Mouse (Mus musculus): ENCODE results near the gene Ppp2r2c. TPM values are rescaled to one million over a fixed set of nuclear protein-coding genes. Genes with fewer than 3 reads are reported as not detected.

The Ppp2r2c gene
- polyA plus RNA-seq, 1 experiment from 2014 or later: 27.8 TPM

DNA sequence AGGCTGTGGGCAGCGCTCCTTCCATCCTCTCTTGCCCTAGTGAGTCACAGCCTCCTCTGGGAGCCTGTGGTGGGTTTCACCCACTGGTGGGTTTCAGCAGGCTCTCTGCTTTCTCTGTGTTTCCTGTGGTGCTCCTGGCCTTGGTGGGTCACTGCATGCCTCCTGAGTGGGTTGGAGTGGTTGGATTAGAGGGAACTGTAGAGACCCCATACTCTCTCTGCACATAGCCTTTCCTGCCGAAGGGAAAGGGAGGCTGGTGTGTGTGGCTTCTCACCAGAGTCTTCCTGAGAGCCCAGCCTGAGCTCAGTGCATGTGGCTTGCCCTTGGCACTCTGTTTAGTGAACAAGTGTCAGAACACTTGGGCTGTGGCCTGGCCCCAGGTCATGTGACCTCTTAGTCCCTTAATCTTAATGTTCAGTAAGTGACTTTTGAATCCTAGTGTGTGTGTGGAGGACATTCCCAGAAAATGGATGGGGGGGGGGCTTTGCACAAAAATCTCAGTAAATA lies 21.1 kb downstream of the Ppp2r2c start:
- no peak overlapping the region for H3K27ac ChIP-seq

DNA sequence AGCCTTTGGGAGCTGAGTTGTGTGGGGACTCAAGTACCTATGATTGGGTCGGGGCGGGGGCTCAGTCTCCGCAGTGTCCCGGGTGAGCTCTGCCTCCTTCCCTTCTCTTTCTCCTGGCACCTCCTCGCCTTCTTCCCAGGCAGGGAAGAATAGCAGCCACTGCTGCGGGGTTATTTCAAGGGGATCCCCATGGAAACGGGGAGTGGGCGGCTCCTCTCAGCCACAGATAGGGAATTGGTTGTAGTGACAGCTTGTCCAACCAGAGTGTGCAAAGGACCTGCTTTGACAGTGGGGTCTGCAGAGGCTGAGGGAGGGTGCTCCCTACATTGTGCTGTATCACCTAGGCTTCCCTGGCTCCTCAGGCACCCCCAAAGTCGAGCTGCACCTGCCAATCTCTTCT lies 22.5 kb downstream of the Ppp2r2c start:
- Histone ChIP-seq H3K27ac (no peak overlapping the region), H3K36me3 (no peaks in the 10 kb centered on the region), H3K4me1 (peaks cover 42% of the 10 kb centered on the region), H3K9ac (no peak overlapping the region), H3K27me3 (replicated peaks) (no peaks in the 10 kb centered on the region), H3K9me3 (no peaks in the 10 kb centered on the region), H3K4me2 (replicated peaks) (peak overlapping the region; percentile 7; the same call in 1 of the 2 replicates), H3K4me3 (no peak overlapping the region)
- ATAC-seq (ENCODE audit: low FRiP score, low read depth): peak; percentile 21; the same call in 1 of the 2 replicates
- WGBS: 19% methylated on average over 9 of the region's 9 CpGs

More for the DNA sequence above, 21.1 kb downstream of the Ppp2r2c start:
- H3K4me3 ChIP-seq: no peak overlapping the region
- ATAC-seq (ENCODE audit: low FRiP score, low read depth): no peak
- H3K4me2 ChIP-seq (replicated peaks): no peak overlapping the region
- H3K9me3 ChIP-seq: no peaks in the 10 kb centered on the region
- H3K27me3 ChIP-seq (replicated peaks): no peaks in the 10 kb centered on the region
- WGBS: 85% methylated on average over 2 of the region's 2 CpGs
- no peaks in the 10 kb centered on the region for H3K36me3 ChIP-seq
- H3K9ac ChIP-seq: no peak overlapping the region
- H3K4me1 ChIP-seq: peaks cover 38% of the 10 kb centered on the region

DNA sequence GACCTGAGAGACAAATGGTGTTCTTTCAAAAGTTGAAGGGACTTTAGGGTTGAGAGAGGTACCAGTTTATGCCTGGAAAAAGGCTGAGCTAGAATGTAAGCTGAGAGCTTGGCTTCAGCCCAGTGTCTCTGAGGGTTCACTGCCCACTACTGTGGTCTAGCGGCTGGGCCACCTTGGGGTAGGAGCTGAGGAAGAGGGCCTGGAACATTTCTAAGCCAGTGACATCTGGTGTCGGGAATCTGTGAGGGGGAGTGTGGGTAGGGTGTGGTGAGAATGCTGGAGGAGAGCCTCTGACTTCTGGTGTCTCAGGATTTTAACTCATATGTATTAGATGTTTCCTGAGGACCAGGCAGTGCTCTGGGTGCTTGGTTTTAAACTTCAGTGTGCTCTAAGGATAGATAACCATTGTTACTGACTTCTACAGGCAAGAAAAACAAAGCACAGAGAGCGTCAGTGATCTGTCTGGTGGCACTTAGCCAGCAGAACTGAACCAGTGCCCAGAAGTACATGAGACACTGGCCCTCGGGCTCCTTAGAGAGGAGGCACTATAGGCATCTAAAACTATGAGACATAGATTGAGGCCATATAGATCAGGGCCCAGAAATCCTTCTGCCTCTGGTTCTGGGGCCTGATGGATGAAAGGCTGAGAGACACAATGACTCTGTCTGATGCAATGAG lies 23.6 kb downstream of the Ppp2r2c start:
- no peak for ATAC-seq (ENCODE audit: low FRiP score, low read depth)
- Histone ChIP-seq H3K36me3 (no peaks in the 10 kb centered on the region), H3K4me2 (replicated peaks) (no peak overlapping the region), H3K4me3 (no peak overlapping the region), H3K27me3 (replicated peaks) (no peaks in the 10 kb centered on the region; the same call in 1 of the 2 replicates), H3K9me3 (no peaks in the 10 kb centered on the region), H3K27ac (no peak overlapping the region), H3K9ac (no peak overlapping the region), H3K4me1 (peaks cover 40% of the 10 kb centered on the region)
- WGBS: 72% methylated on average over 4 of the region's 4 CpGs

DNA sequence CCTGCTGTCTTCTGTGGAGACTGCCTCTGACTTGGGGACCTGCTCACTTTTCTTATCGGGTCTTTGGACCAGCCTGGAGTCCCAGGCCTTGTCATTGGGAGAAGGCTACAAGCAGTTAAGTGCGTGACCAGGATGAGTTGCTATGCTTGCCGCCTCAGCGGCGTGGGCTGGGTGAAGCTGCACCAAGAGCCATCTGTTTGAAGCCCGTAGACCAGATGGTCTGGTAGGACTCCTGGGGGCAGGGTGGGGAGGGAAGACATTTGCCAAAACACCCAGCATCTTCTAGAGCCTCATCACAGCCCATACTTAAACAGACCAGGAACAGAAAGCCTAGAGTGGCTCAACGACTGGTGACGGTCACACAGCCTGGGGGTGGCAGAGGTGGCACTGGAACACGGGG lies 24.9 kb downstream of the Ppp2r2c start:
- 82% methylated on average over 9 of the region's 9 CpGs for WGBS
- Histone ChIP-seq H3K36me3 (no peaks in the 10 kb centered on the region), H3K4me3 (no peak overlapping the region), H3K9ac (no peak overlapping the region), H3K27me3 (replicated peaks) (no peaks in the 10 kb centered on the region; the same call in 1 of the 2 replicates), H3K9me3 (no peaks in the 10 kb centered on the region), H3K27ac (no peak overlapping the region), H3K4me2 (replicated peaks) (no peak overlapping the region), H3K4me1 (peaks cover 28% of the 10 kb centered on the region)
- ATAC-seq (ENCODE audit: low FRiP score, low read depth): no peak

DNA sequence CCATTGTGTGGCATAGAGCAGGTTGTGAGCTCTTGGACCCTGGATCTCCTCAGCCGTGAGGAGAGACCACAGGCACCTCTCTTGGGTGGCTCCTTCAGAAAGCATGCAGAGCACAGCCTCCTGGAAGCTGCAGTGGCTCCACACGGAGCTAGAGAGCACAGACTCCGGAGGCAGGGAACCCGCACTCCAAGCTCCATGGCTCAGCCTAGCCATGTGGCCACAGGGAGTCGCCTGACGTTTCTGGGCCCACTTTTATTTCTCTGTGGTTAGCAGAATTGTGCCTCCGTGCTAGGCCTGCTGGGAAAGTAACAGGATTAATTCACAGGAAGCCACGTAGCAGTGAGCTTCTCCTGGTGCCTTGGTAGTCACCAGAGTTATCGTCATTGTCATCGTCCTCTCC lies 25.8 kb downstream of the Ppp2r2c start:
- no peak for ATAC-seq (ENCODE audit: low FRiP score, low read depth)
- no peaks in the 10 kb centered on the region; the same call in 1 of the 2 replicates for H3K27me3 ChIP-seq (replicated peaks)

DNA sequence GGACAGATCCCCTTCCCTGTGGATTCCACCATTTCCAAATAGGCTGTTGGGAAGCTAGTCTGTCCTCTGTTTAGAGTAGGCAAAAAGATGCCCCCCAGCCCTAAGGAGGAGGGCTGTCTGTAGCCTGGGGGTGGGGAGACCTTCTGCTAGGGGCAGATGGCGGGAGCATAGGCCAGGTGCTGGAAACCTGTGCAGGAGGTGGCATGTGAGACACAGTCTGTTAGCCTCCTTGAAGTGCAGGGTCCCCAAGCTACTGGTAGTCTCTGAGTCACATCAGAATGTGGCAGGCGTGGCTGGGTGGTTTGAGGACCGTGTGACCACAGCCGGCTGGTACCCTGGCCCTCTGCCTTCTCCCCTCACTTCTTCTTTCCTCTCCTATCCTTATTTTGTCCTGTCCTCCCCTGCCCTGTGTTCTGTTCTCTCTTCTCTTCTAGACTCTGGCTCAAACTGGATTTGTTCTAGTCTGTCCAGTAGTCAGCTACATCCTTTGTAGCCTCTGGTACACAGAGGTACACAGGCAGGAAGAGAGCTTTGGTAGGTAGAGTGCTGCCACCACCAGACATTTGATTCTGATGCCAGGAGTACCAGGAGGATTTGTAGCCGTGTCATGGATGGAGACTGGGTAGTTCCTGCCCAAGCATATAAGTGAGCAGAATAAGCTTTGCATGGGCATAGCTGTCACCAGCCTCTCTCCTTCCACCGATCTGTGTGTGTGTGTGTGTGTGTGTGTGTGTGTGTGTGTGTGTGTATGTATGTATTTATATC lies 26.5 kb downstream of the Ppp2r2c start:
- H3K4me1 ChIP-seq: peaks cover 29% of the 10 kb centered on the region
- no peak overlapping the region for H3K27ac ChIP-seq
- H3K27me3 ChIP-seq (replicated peaks): no peaks in the 10 kb centered on the region; the same call in 1 of the 2 replicates
- no peaks in the 10 kb centered on the region for H3K36me3 ChIP-seq
- H3K4me3 ChIP-seq: no peak overlapping the region
- no peak overlapping the region for H3K4me2 ChIP-seq (replicated peaks)
- WGBS: 79% methylated on average over 6 of the region's 6 CpGs
- no peak for ATAC-seq (ENCODE audit: low FRiP score, low read depth)
- H3K9me3 ChIP-seq: no peaks in the 10 kb centered on the region
- no peak overlapping the region for H3K9ac ChIP-seq

More for the DNA sequence above, 25.8 kb downstream of the Ppp2r2c start:
- Histone ChIP-seq H3K4me2 (replicated peaks) (no peak overlapping the region), H3K4me3 (no peak overlapping the region), H3K27ac (no peak overlapping the region), H3K4me1 (peaks cover 29% of the 10 kb centered on the region), H3K9ac (no peak overlapping the region), H3K36me3 (no peaks in the 10 kb centered on the region), H3K9me3 (no peaks in the 10 kb centered on the region)
- WGBS: 77% methylated on average over 10 of the region's 10 CpGs

DNA sequence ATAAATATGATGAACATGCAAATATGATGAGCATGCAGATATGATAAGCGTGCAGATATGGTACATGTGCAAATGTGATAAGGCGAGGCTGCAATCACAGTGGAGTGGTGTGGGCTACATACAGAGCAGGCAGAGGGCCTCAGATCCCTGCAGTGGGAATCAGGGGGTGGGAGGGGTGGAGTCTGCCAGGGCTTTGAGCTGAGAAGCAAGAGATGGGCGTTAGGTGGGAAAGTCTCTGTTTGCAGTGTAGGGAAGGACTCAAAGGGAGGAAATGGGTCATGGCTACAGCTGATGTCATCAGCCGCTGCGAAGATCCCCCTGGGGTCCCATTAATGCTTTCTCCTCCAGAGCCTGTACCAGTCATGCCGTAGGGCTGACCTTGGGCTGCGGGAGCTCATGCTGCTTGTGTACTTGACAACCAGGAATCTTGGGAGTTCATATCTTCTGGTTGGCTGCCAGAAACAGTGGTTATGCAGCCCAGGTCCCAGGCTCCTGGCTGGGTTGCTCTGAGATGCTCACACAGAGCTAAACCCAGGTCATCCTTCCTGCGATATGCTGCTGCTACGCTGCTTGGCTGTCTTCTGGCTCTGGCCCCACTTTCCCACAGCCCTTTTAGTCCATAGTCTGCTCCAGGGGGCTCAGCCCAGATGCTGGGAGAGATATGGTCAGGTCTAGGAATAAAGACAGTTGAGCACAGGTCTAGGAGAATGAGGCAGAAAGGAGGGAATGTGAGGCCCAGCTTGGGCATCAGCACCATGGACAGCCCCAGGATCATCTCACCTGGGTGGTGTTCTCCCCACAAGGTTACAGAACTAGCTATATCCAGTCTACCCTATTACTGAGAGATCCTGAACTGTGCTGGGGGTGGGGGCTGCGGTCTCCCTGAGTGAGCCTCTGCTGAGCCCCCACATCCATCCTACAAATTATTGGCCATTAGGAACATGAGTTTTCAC lies 27.6 kb downstream of the Ppp2r2c start:
- ATAC-seq (ENCODE audit: low FRiP score, low read depth): 0 out of 2 replicates have a peak, but pooled peaks have one; percentile 8
- Histone ChIP-seq H3K36me3 (no peaks in the 10 kb centered on the region), H3K9me3 (no peaks in the 10 kb centered on the region), H3K9ac (no peak overlapping the region), H3K27ac (no peak overlapping the region), H3K4me1 (peaks cover 25% of the 10 kb centered on the region), H3K4me3 (no peak overlapping the region), H3K4me2 (replicated peaks) (no peak overlapping the region), H3K27me3 (replicated peaks) (no peaks in the 10 kb centered on the region; the same call in 1 of the 2 replicates)
- 72% methylated on average over 10 of the region's 10 CpGs for WGBS

DNA sequence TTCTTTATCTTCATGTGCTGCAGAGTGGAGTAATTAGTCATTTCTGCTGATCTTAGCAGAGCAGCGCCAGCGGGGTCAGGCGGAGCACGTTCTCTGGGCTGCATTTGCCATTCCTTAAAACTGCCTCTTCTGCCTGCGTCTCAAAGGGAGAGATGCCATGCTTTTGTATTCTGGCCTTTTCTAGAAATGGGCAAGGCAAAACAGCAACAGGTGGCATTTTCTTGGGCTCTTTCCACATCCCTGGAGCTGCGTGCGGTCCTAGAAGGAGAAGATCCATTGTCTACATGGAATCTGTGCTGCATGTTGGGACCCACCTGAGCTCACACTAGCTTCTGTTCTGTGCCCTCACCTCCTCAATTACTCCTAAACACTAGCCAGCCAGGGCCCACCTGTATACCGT lies 29.7 kb downstream of the Ppp2r2c start:
- H3K9ac ChIP-seq: no peak overlapping the region
- H3K36me3 ChIP-seq: no peaks in the 10 kb centered on the region
- 85% methylated on average over 8 of the region's 8 CpGs for WGBS
- no peak overlapping the region for H3K27ac ChIP-seq
- H3K4me1 ChIP-seq: peaks cover 19% of the 10 kb centered on the region; the same call in 1 of the 2 replicates
- H3K9me3 ChIP-seq: no peaks in the 10 kb centered on the region
- H3K4me3 ChIP-seq: no peak overlapping the region
- H3K4me2 ChIP-seq (replicated peaks): no peak overlapping the region
- H3K27me3 ChIP-seq (replicated peaks): no peaks in the 10 kb centered on the region; the same call in 1 of the 2 replicates
- ATAC-seq (ENCODE audit: low FRiP score, low read depth): no peak

DNA sequence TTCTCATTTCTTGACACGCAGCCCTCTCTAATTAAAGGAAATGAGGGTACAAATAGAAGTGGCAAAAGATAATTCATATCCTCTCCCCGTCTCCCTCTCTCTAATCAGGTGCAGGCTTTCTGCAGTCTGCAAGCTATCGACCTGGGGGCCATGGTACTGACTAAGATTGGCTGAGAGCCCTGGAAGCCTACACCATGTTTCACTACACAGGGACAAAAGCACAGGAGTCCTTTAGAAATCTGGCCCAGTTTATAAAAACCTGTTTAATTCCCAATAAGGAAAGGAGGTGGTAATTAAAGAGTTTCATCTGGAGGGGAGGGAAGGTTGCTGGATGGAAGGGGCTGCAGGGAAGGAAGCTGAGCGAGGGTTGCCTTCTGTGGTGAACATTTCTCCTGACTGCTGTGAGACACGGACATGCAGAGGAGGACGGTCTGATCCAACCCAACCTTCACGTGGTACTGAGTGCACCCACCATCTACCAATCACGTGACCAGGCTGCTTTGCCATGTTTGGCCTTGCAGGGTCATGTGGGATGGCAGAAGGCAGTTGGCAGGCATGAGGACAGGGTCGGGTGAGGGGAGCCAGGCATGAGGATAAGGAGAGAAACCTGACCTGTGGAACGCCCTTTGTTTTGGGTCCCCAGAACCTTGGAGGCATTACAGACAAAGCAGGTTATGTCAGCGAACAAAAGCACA lies 30.2 kb downstream of the Ppp2r2c start:
- Histone ChIP-seq H3K4me1 (peaks cover 19% of the 10 kb centered on the region; the same call in 1 of the 2 replicates), H3K9ac (no peak overlapping the region)
- ATAC-seq (ENCODE audit: low FRiP score, low read depth): no peak

DNA sequence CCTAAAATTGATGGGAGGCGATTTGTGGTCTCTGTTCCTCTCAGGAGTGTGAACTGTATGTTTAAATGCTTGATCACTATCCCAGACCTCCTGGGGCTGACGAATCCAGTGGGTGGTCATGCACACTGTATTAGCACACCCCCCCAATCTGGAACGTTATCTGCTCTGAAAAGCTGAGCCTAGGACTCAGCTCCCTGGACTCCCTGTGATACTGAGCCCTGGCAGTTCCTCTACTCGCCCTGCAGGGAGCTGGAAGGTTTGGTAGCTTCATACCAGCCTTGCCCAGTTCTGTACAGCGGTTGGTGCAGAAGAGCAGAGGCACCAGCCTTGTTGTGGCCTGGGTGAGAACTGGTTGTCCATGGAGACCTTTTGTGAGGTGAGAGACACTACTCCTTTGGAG lies 31.1 kb downstream of the Ppp2r2c start:
- no peaks in the 10 kb centered on the region for H3K9me3 ChIP-seq
- 80% methylated on average over 5 of the region's 5 CpGs for WGBS
- no peak overlapping the region for H3K27ac ChIP-seq
- ATAC-seq (ENCODE audit: low FRiP score, low read depth): no peak
- H3K36me3 ChIP-seq: no peaks in the 10 kb centered on the region
- no peak overlapping the region for H3K4me2 ChIP-seq (replicated peaks)
- H3K4me3 ChIP-seq: no peak overlapping the region
- no peaks in the 10 kb centered on the region; the same call in 1 of the 2 replicates for H3K27me3 ChIP-seq (replicated peaks)
- H3K4me1 ChIP-seq: peaks cover 15% of the 10 kb centered on the region; the same call in 1 of the 2 replicates
- no peak overlapping the region for H3K9ac ChIP-seq

More for the DNA sequence above, 30.2 kb downstream of the Ppp2r2c start:
- H3K36me3 ChIP-seq: no peaks in the 10 kb centered on the region
- no peak overlapping the region for H3K27ac ChIP-seq
- no peak overlapping the region for H3K4me2 ChIP-seq (replicated peaks)
- H3K27me3 ChIP-seq (replicated peaks): no peaks in the 10 kb centered on the region; the same call in 1 of the 2 replicates
- 81% methylated on average over 11 of the region's 11 CpGs for WGBS
- H3K4me3 ChIP-seq: no peak overlapping the region
- no peaks in the 10 kb centered on the region for H3K9me3 ChIP-seq

DNA sequence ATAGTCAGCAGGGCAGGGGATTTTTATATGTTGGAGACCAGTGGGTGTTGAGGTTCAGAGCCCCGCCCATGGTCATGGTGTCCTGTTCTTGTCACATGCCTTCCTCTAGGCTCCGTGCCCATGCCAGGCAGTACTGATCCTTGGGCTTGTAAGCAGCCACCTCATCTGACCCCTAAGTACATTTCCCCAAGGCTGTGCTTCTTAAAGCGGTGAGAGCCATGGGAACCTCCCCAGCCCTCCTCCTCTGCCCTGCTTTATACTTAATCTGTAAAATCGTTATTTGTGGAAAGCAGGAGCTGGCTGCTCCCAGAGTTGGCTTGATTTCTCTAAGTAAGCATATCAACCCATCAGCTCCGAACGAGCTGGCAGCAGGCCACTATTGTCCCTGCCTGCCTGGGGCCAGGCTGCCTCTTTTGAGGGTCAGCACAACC lies 31.9 kb downstream of the Ppp2r2c start:
- Histone ChIP-seq H3K4me2 (replicated peaks) (no peak overlapping the region), H3K27ac (no peak overlapping the region), H3K4me3 (no peak overlapping the region), H3K27me3 (replicated peaks) (no peaks in the 10 kb centered on the region; the same call in 1 of the 2 replicates), H3K36me3 (no peaks in the 10 kb centered on the region), H3K9ac (no peak overlapping the region), H3K4me1 (peaks cover 11% of the 10 kb centered on the region; the same call in 1 of the 2 replicates), H3K9me3 (no peaks in the 10 kb centered on the region)
- WGBS: 68% methylated on average over 6 of the region's 6 CpGs
- no peak for ATAC-seq (ENCODE audit: low FRiP score, low read depth)
